Mouse (Mus musculus) stomach, postnatal 0 days (tissue): Measurements from ENCODE around the gene Zbp1. TPM values are rescaled to one million over a fixed set of nuclear protein-coding genes. Genes with fewer than 3 reads are reported as not detected.

Source experiments
- ATAC-seq: fragments of 200-750 bp; cut with Nextera tagmentation; 2 replicates; pipeline ENCODE4 v1.8.0; 2017; ENCODE audit not compliant: low FRiP score, low TSS enrichment
- DNase-seq: peaks from one replicate; pipeline ENCODE4 v3.0.0-alpha.2; 2016; ENCODE audit warnings: low spot score
- H3K27ac ChIP-seq: fragments of 300-500 bp; sonication (generic); replicated peaks from 2 replicates; pipeline ENCODE4 v1.5.1; 2014; ENCODE audit warnings: mild to moderate bottlenecking, control low read depth
- H3K27me3 ChIP-seq: fragments of 300-500 bp; sonication (generic); 2 replicates; pipeline ENCODE4 v1.6.1; 2014; ENCODE audit warnings: low read length; ENCODE audit not compliant: control insufficient read depth, insufficient read depth
- H3K36me3 ChIP-seq: fragments of 300-500 bp; sonication (generic); 2 replicates; pipeline ENCODE4 v1.6.1; 2014; ENCODE audit warnings: low read length, mixed read lengths; ENCODE audit not compliant: control insufficient read depth, insufficient read depth
- H3K4me1 ChIP-seq: fragments of 300-500 bp; sonication (generic); replicated peaks from 2 replicates; pipeline ENCODE4 v1.6.1; 2014; ENCODE audit warnings: antibody characterized with exemption; ENCODE audit not compliant: control insufficient read depth, insufficient read depth
- H3K4me2 ChIP-seq: fragments of 300-500 bp; sonication (generic); replicated peaks from 2 replicates; pipeline ENCODE4 v1.6.1; 2014; ENCODE audit warnings: low read depth, mild to moderate bottlenecking, control low read depth, moderate library complexity
- H3K4me3 ChIP-seq: fragments of 300-500 bp; sonication (generic); 2 replicates; pipeline ENCODE4 v1.5.1; 2014; ENCODE audit warnings: low read depth, low read length, control low read depth
- H3K9ac ChIP-seq: fragments of 300-500 bp; sonication (generic); 2 replicates; pipeline ENCODE4 v1.6.1; 2014; ENCODE audit warnings: mild to moderate bottlenecking, low read length, control low read depth, mixed read lengths
- H3K9me3 ChIP-seq: fragments of 300-500 bp; sonication (generic); 2 replicates; pipeline ENCODE4 v1.6.1; 2016; ENCODE audit warnings: low read length; ENCODE audit not compliant: control insufficient read depth
- CTCF ChIP-seq: IDR thresholded peaks from 2 replicates; pipeline ENCODE4 v1.5.1; 2016; ENCODE audit warnings: antibody characterized with exemption, low read depth, mild to moderate bottlenecking, moderate library complexity
- EP300 ChIP-seq: optimal IDR thresholded peaks from 2 replicates; pipeline ENCODE3; 2016; ENCODE audit warnings: antibody characterized with exemption
- WGBS: fragments of 180-500 bp; shearing (Covaris S2); extraction: QIAGEN DNeasy Blood & Tissue Kit; methylation state at CpG from one replicate; pipeline ENCODE4 v1.1.7; 2014; 5-methylcytosine and 5-hydroxymethylcytosine counted together
- polyA plus RNA-seq: library from polyadenylated mRNA; unstranded; fragments of >200 nt; fragmentation: Nextera tagmentation; extraction: Ambion mirVana; gene quantifications from 2 replicates; pipeline ENCODE4 v1.2.1, GENCODE M21; 2015

Zbp1 gene
- polyA plus RNA-seq, 1 experiment from 2014 or later: 5.0 TPM

- DNase-seq (peak; percentile 59), ATAC-seq (peak; percentile 13; the same call in 1 of the 2 replicates)
- Histone ChIP-seq H3K36me3 (no peaks in the 10 kb centered on the region), H3K27ac (peak overlapping the region; percentile 56; the same call in 1 of the 2 replicates), H3K4me3 (no peak overlapping the region), H3K9me3 (no peaks in the 10 kb centered on the region), H3K27me3 (no peaks in the 10 kb centered on the region), H3K4me1 (no peaks in the 10 kb centered on the region), H3K9ac (no peak overlapping the region), H3K4me2 (0 out of 2 replicates have a peak overlapping the region, but pooled peaks have one; percentile 0)
- WGBS: 39% methylated on average over 10 of the region's 10 CpGs
- TF ChIP-seq EP300 (no peak), CTCF (peak; percentile 86)
These were observed 682 bp upstream of the Zbp1 start for GRCm38 (mm10) chr2:173219256-173219954.

GRCm38 (mm10) chr2:173217763-173218258, 912 bp downstream of the Zbp1 start:
- Histone ChIP-seq H3K4me2 (no peak overlapping the region), H3K9ac (no peak overlapping the region), H3K4me1 (no peaks in the 10 kb centered on the region), H3K27me3 (no peaks in the 10 kb centered on the region), H3K27ac (no peak overlapping the region), H3K9me3 (no peaks in the 10 kb centered on the region), H3K36me3 (no peaks in the 10 kb centered on the region), H3K4me3 (no peak overlapping the region)
- WGBS: 91% methylated on average over 5 of the region's 5 CpGs
- TF ChIP-seq CTCF: no peak
- TF ChIP-seq EP300: no peak
- no peak for ATAC-seq
- DNase-seq: peak; percentile 16

GRCm38 (mm10) chr2:173217246-173217645, 1.5 kb downstream of the Zbp1 start:
- no peaks in the 10 kb centered on the region for H3K27me3 ChIP-seq
- H3K4me2 ChIP-seq: no peak overlapping the region
- no peak overlapping the region for H3K9ac ChIP-seq
- H3K9me3 ChIP-seq: no peaks in the 10 kb centered on the region
- H3K4me3 ChIP-seq: no peak overlapping the region
- 58% methylated on average over 3 of the region's 3 CpGs for WGBS
- DNase-seq (peak; percentile 6), ATAC-seq (no peak)
- H3K4me1 ChIP-seq: no peaks in the 10 kb centered on the region
- TF ChIP-seq CTCF (no peak), EP300 (no peak)
- H3K27ac ChIP-seq: no peak overlapping the region
- H3K36me3 ChIP-seq: no peaks in the 10 kb centered on the region

- DNase-seq: peak; percentile 11
- H3K4me2 ChIP-seq: no peak overlapping the region
- TF ChIP-seq EP300: no peak
- no peak for TF ChIP-seq CTCF
- no peak overlapping the region for H3K9ac ChIP-seq
- H3K9me3 ChIP-seq: no peaks in the 10 kb centered on the region
- H3K27me3 ChIP-seq: no peaks in the 10 kb centered on the region
- WGBS: 89% methylated on average over 7 of the region's 7 CpGs
- no peaks in the 10 kb centered on the region for H3K36me3 ChIP-seq
- H3K4me1 ChIP-seq: no peaks in the 10 kb centered on the region
- H3K27ac ChIP-seq: no peak overlapping the region
- H3K4me3 ChIP-seq: no peak overlapping the region
- no peak for ATAC-seq
These were observed 1.9 kb downstream of the Zbp1 start for GRCm38 (mm10) chr2:173216840-173217239.

DNA sequence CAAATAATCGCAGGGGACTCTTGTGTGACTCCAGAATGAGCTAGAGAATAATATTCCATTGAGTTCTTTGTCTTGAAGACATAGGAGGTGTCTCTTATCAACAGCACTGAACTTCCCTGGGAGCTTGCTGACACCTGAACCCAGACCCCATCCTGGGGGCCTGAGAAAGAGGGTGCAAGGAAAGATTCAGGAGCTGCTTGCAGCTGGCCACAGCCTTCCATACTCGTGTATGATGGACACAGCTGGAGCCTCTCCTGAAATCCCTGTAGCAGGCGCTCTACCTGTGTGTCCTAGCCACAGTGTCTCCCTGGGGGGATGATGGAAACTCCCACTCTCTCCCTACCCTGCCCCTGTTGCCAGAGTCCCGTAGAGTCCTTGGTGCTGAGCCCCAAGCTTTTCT, 6.5 kb downstream of the Zbp1 start:
- Histone ChIP-seq H3K4me1 (no peaks in the 10 kb centered on the region), H3K4me2 (no peak overlapping the region), H3K4me3 (no peak overlapping the region), H3K36me3 (no peaks in the 10 kb centered on the region), H3K27me3 (no peaks in the 10 kb centered on the region), H3K9ac (no peak overlapping the region), H3K9me3 (no peaks in the 10 kb centered on the region), H3K27ac (no peak overlapping the region)
- TF ChIP-seq EP300 (no peak), CTCF (no peak)
- ATAC-seq: no peak
- DNase-seq: no peak
- 71% methylated on average over 4 of the region's 4 CpGs for WGBS

GRCm38 (mm10) chr2:173209091-173209815, 9.5 kb downstream of the Zbp1 start:
- no peaks in the 10 kb centered on the region for H3K36me3 ChIP-seq
- no peak overlapping the region for H3K4me2 ChIP-seq
- DNase-seq (no peak), ATAC-seq (no peak)
- no peaks in the 10 kb centered on the region for H3K27me3 ChIP-seq
- no peaks in the 10 kb centered on the region for H3K9me3 ChIP-seq
- H3K4me1 ChIP-seq: no peaks in the 10 kb centered on the region
- no peak overlapping the region for H3K4me3 ChIP-seq
- H3K27ac ChIP-seq: no peak overlapping the region
- TF ChIP-seq EP300 (no peak), CTCF (no peak)
- WGBS: 90% methylated on average over 7 of the region's 7 CpGs
- H3K9ac ChIP-seq: no peak overlapping the region
